Mouse (Mus musculus): ENCODE data around the gene Zfp989.
"Not testable (repeated sequence)": the region's sequence is repeated elsewhere in the genome, so short reads cannot be mapped to it uniquely, and the experiment has no call there.

GRCm38 (mm10) chr4:147021550-147021949 lies 49.8 kb downstream of the Zfp989 start, which contains the start of gene Rex2:
- TF ChIP-seq EP300, CTCF (IDR thresholded peaks at IDR 0.05; ENCODE audit: low read depth): not testable (repeated sequence)

Data from heart, postnatal 0 days (tissue).